Mouse (Mus musculus) C2C12 (cell line): ENCODE measurements at regions not wholly inside any gene's neighbourhood (a gene's known extent, or its start where the extent isn't known, plus 50 kb on each side); places are given as distances from the start of the nearest gene placed in this dataset.
A peak's percentile ranks its signal among the peaks of the same experiment; 100 is the strongest.
"Not testable (repeated sequence)": the region's sequence is repeated elsewhere in the genome, so short reads cannot be mapped to it uniquely, and the experiment has no call there.

Experiments
- H3K27me3 ChIP-seq: one replicate; pipeline ENCODE4 v1.6.1; 2011; ENCODE audit not compliant: control insufficient read depth, insufficient read depth, insufficient read length
- H3K36me3 ChIP-seq: one replicate; pipeline ENCODE4 v1.6.1; 2011; ENCODE audit not compliant: control insufficient read depth, insufficient read depth
- H3K4me3 ChIP-seq: one replicate; pipeline ENCODE4 v1.5.1; 2011; ENCODE audit warnings: mild to moderate bottlenecking, control low read depth; ENCODE audit not compliant: poor library complexity, insufficient read depth, severe bottlenecking
- H3K79me2 ChIP-seq: one replicate; pipeline ENCODE4 v1.6.1; 2011; ENCODE audit not compliant: control insufficient read depth, insufficient read depth
- H3K79me3 ChIP-seq: one replicate; pipeline ENCODE4 v1.6.1; 2011; ENCODE audit warnings: low read depth, control low read depth
- H3ac ChIP-seq: one replicate; pipeline ENCODE3; 2011; ENCODE audit warnings: low read depth; ENCODE audit not compliant: control insufficient read depth, insufficient read length
- CEBPB ChIP-seq: IDR thresholded peaks from one replicate; pipeline ENCODE4 v1.6.1; 2011; ENCODE audit warnings: low read depth, mild to moderate bottlenecking, control low read depth, moderate library complexity
- CTCF ChIP-seq: IDR thresholded peaks from one replicate; pipeline ENCODE4 v1.5.1; 2011; ENCODE audit not compliant: control insufficient read depth, insufficient read depth, insufficient read length
- FOSL1 ChIP-seq: IDR thresholded peaks from one replicate; pipeline ENCODE4 v1.8.0; 2011; ENCODE audit warnings: mild to moderate bottlenecking, low read length; ENCODE audit not compliant: poor library complexity, insufficient read depth, severe bottlenecking
- MAX ChIP-seq: IDR thresholded peaks from one replicate; pipeline ENCODE4 v1.6.1; 2011; ENCODE audit warnings: mild to moderate bottlenecking, control low read depth
- MYOD1 ChIP-seq: IDR thresholded peaks from one replicate; pipeline ENCODE4 v1.6.1; 2011; ENCODE audit warnings: low read depth; ENCODE audit not compliant: control insufficient read depth, insufficient read length
- MYOG ChIP-seq: IDR thresholded peaks from one replicate; pipeline ENCODE4 v1.6.1; 2011; ENCODE audit not compliant: control insufficient read depth, insufficient read length; ENCODE audit errors: extremely low read depth
- USF1 ChIP-seq: IDR thresholded peaks from one replicate; pipeline ENCODE4 v1.6.1; 2011; ENCODE audit warnings: low read depth, mild to moderate bottlenecking, control low read depth, moderate library complexity

- H3K27me3 ChIP-seq = no peaks in the 10 kb centered on the region
These were observed 198.8 kb upstream of the Gm17728 start for GRCm38 (mm10) chr17:9223097-9223496.

GRCm38 (mm10) chr17:9227872-9228575 lies 193.8 kb upstream of the Gm17728 start:
- Histone ChIP-seq H3K79me2 (no peaks in the 10 kb centered on the region), H3K27me3 (peaks cover 13% of the 10 kb centered on the region), H3K36me3 (no peaks in the 10 kb centered on the region), H3K4me3 (no peak overlapping the region), H3K79me3 (no peaks in the 10 kb centered on the region), H3ac (no peak overlapping the region)
- TF ChIP-seq CTCF = no peak
- peak; percentile 82 for TF ChIP-seq MYOD1
- TF ChIP-seq MYOG = no peak

More at GRCm38 (mm10) chr17:9223097-9223496, 198.8 kb upstream of the Gm17728 start:
- no peak overlapping the region for H3ac ChIP-seq
- TF ChIP-seq MAX (no peak), MYOG (no peak), CEBPB (no peak), FOSL1 (no peak), MYOD1 (no peak), CTCF (no peak), USF1 (no peak)
- no peaks in the 10 kb centered on the region for H3K36me3 ChIP-seq
- no peaks in the 10 kb centered on the region for H3K79me3 ChIP-seq
- H3K79me2 ChIP-seq = no peaks in the 10 kb centered on the region
- H3K4me3 ChIP-seq = no peak overlapping the region

GRCm38 (mm10) chr17:9235141-9235571 lies 186.7 kb upstream of the Gm17728 start:
- TF ChIP-seq CTCF (no peak), MYOG (no peak), CEBPB (no peak), MYOD1 (no peak), USF1 (no peak)
- Histone ChIP-seq H3ac (no peak overlapping the region), H3K79me3 (no peaks in the 10 kb centered on the region), H3K4me3 (no peak overlapping the region), H3K27me3 (peaks cover 16% of the 10 kb centered on the region), H3K79me2 (no peaks in the 10 kb centered on the region), H3K36me3 (no peaks in the 10 kb centered on the region)

GRCm38 (mm10) chr17:9258646-9259170 lies 163.2 kb upstream of the Gm17728 start:
- Histone ChIP-seq H3K36me3 (no peaks in the 10 kb centered on the region), H3K79me2 (no peaks in the 10 kb centered on the region), H3K27me3 (peaks cover 4% of the 10 kb centered on the region), H3K4me3 (no peak overlapping the region), H3ac (no peak overlapping the region), H3K79me3 (no peaks in the 10 kb centered on the region)
- TF ChIP-seq MYOD1 (no peak), FOSL1 (no peak), USF1 (no peak), CTCF (no peak), MAX (no peak), CEBPB (no peak)

- Histone ChIP-seq H3K79me3 (no peaks in the 10 kb centered on the region), H3K36me3 (no peaks in the 10 kb centered on the region), H3K79me2 (no peaks in the 10 kb centered on the region), H3K4me3 (no peak overlapping the region), H3K27me3 (no peaks in the 10 kb centered on the region), H3ac (no peak overlapping the region)
- TF ChIP-seq USF1 (no peak), MYOG (no peak), MAX (no peak), CTCF (no peak), MYOD1 (no peak), CEBPB (no peak), FOSL1 (no peak)
These were observed 153.1 kb upstream of the Gm17728 start for GRCm38 (mm10) chr17:9268776-9269175.

GRCm38 (mm10) chr17:9278046-9278445 lies 143.8 kb upstream of the Gm17728 start:
- H3K79me2 ChIP-seq, H3K36me3 ChIP-seq, H3ac ChIP-seq, H3K4me3 ChIP-seq, H3K27me3 ChIP-seq, H3K79me3 ChIP-seq: not testable (repeated sequence)
